In genomic region chr14:99381262-99382017, GRCm38 (mm10) we compare ENCODE assay signal across 27 mouse cellular contexts.
DNase-seq lines count a peak whose midpoint lies in the region; ATAC-seq and TF ChIP-seq lines count a peak whose summit lies in the region.
"Had no signal": no experiment of that assay in that cellular context is flagged by ENCODE, and none has a peak within 500 bp of the region (broad histone marks: within the 10 kb centered on the region; RNA-seq: fewer than 3 reads in every experiment).

No protein-coding gene starts in this region.

- no peak for TF ChIP-seq CTCF in lung, postnatal 0 days (IDR thresholded peaks at IDR 0.05)
- TF ChIP-seq CTCF in small intestine, adult 2 months (IDR thresholded peaks at IDR 0.05; ENCODE audit: extremely low read depth, insufficient read length, insufficient replicate concordance, low read depth, low read length) = no peak

- no peak overlapping the region for H3K4me3 ChIP-seq in intestine, embryonic 16.5 days (ENCODE audit: low read length)
- no peak overlapping the region for H3K4me3 ChIP-seq in intestine, embryonic 15.5 days (replicated peaks)
- H3K4me3 ChIP-seq in lung, postnatal 0 days (ENCODE audit: low read depth, low read length) = no peak overlapping the region
- H3K4me3 ChIP-seq in small intestine, adult 2 months (ENCODE audit: low read depth, low read length) = no peak overlapping the region
- H3K4me3 ChIP-seq: gastrocnemius, adult 2 months; hindbrain, embryonic 10.5 days; hindbrain, embryonic 15.5 days; midbrain, embryonic 13.5 days; neural tube, embryonic 13.5 days; stomach, embryonic 15.5 days had no signal

- ATAC-seq in intestine, embryonic 16.5 days = 0 out of 2 replicates have a peak, but pooled peaks have one; percentile 22
- ATAC-seq in intestine, embryonic 15.5 days = no peak
- ATAC-seq in lung, postnatal 0 days = peak; percentile 54
- ATAC-seq: forebrain, embryonic 14.5 days; inflammation-experienced regulatory T-cells, adult 6 months; midbrain, embryonic 13.5 days had no signal

- H3K27me3 ChIP-seq in intestine, embryonic 16.5 days (replicated peaks; ENCODE audit: control insufficient read depth, insufficient read depth, low read length) = no peaks in the 10 kb centered on the region
- no peaks in the 10 kb centered on the region for H3K27me3 ChIP-seq in intestine, embryonic 15.5 days (replicated peaks)
- no peaks in the 10 kb centered on the region for H3K27me3 ChIP-seq in lung, postnatal 0 days (replicated peaks; ENCODE audit: insufficient read depth, low read length)
- no peaks in the 10 kb centered on the region for H3K27me3 ChIP-seq in small intestine, adult 2 months (ENCODE audit: control insufficient read depth, insufficient read depth, low read length)
- H3K27me3 ChIP-seq: hindbrain, embryonic 15.5 days; midbrain, embryonic 13.5 days; neural tube, embryonic 13.5 days; stomach, embryonic 15.5 days had no signal

- 69% methylated on average over 10 of the region's 10 CpGs for WGBS in intestine, embryonic 16.5 days
- WGBS in intestine, embryonic 15.5 days = 76% methylated on average over 10 of the region's 10 CpGs
- WGBS in lung, postnatal 0 days = 56% methylated on average over 10 of the region's 10 CpGs
- 54% methylated on average over 10 of the region's 10 CpGs for WGBS in small intestine, adult 2 months

- no peak overlapping the region for H3K4me2 ChIP-seq in intestine, embryonic 16.5 days (ENCODE audit: low read depth, low read length)
- H3K4me2 ChIP-seq in intestine, embryonic 15.5 days (replicated peaks) = no peak overlapping the region
- no peak overlapping the region for H3K4me2 ChIP-seq in lung, postnatal 0 days (replicated peaks; ENCODE audit: low read depth, low read length)
- H3K4me2 ChIP-seq: hindbrain, embryonic 15.5 days; midbrain, embryonic 13.5 days; neural tube, embryonic 13.5 days; stomach, embryonic 15.5 days had no signal

- no peak overlapping the region for H3K9ac ChIP-seq in intestine, embryonic 16.5 days (ENCODE audit: low read depth, low read length)
- H3K9ac ChIP-seq in intestine, embryonic 15.5 days = no peak overlapping the region
- no peak overlapping the region for H3K9ac ChIP-seq in lung, postnatal 0 days (replicated peaks; ENCODE audit: low read depth)
- H3K9ac ChIP-seq: hindbrain, embryonic 15.5 days; liver, embryonic 14.5 days; midbrain, embryonic 13.5 days; neural tube, embryonic 13.5 days; stomach, embryonic 15.5 days had no signal

- no peak for TF ChIP-seq EP300 in lung, postnatal 0 days (IDR thresholded peaks at IDR 0.05)

- H3K9me3 ChIP-seq in intestine, embryonic 16.5 days (ENCODE audit: control insufficient read depth, low read length) = no peaks in the 10 kb centered on the region
- no peaks in the 10 kb centered on the region for H3K9me3 ChIP-seq in intestine, embryonic 15.5 days
- H3K9me3 ChIP-seq in lung, postnatal 0 days (ENCODE audit: low read length) = no peaks in the 10 kb centered on the region
- H3K9me3 ChIP-seq: hindbrain, embryonic 10.5 days; hindbrain, embryonic 15.5 days; midbrain, embryonic 13.5 days; neural tube, embryonic 13.5 days; stomach, embryonic 15.5 days had no signal

- peak overlapping the region; percentile 69 for H3K27ac ChIP-seq in intestine, embryonic 16.5 days (ENCODE audit: low read length)
- no peak overlapping the region for H3K27ac ChIP-seq in intestine, embryonic 15.5 days
- H3K27ac ChIP-seq in lung, postnatal 0 days (ENCODE audit: low read length) = no peak overlapping the region
- peak overlapping the region; percentile 32; the same call in 1 of the 2 replicates for H3K27ac ChIP-seq in small intestine, adult 2 months (ENCODE audit: insufficient read depth, low read depth, low read length)
- H3K27ac ChIP-seq: gastrocnemius, adult 2 months; hindbrain, embryonic 10.5 days; hindbrain, embryonic 15.5 days; liver, embryonic 14.5 days; macrophage; midbrain, embryonic 13.5 days; neural tube, embryonic 13.5 days; stomach, embryonic 15.5 days had no signal

- H3K4me1 ChIP-seq in intestine, embryonic 16.5 days (ENCODE audit: control insufficient read depth, insufficient read depth, low read length) = peaks cover 3% of the 10 kb centered on the region; the same call in 1 of the 2 replicates
- no peaks in the 10 kb centered on the region for H3K4me1 ChIP-seq in intestine, embryonic 15.5 days (replicated peaks)
- H3K4me1 ChIP-seq in lung, postnatal 0 days (ENCODE audit: insufficient read depth, low read depth, low read length) = no peaks in the 10 kb centered on the region; the same call in 1 of the 2 replicates
- peaks cover 11% of the 10 kb centered on the region for H3K4me1 ChIP-seq in small intestine, adult 2 months (ENCODE audit: control insufficient read depth, insufficient read depth, insufficient read length, low read length)
- H3K4me1 ChIP-seq: hindbrain, embryonic 10.5 days; hindbrain, embryonic 15.5 days; midbrain, embryonic 13.5 days; neural tube, embryonic 13.5 days; stomach, embryonic 15.5 days had no signal

- TF ChIP-seq POLR2A in small intestine, adult 2 months (IDR thresholded peaks at IDR 0.05; ENCODE audit: low read depth, low read length) = no peak

- H3K36me3 ChIP-seq in intestine, embryonic 16.5 days (ENCODE audit: control insufficient read depth, insufficient read depth, low read length) = no peaks in the 10 kb centered on the region
- no peaks in the 10 kb centered on the region for H3K36me3 ChIP-seq in intestine, embryonic 15.5 days
- H3K36me3 ChIP-seq in lung, postnatal 0 days (ENCODE audit: insufficient read depth, low read length) = no peaks in the 10 kb centered on the region
- no peaks in the 10 kb centered on the region for H3K36me3 ChIP-seq in small intestine, adult 2 months (ENCODE audit: control insufficient read depth, insufficient read depth, low read length)
- H3K36me3 ChIP-seq: hindbrain, embryonic 10.5 days; hindbrain, embryonic 15.5 days; midbrain, embryonic 13.5 days; neural tube, embryonic 13.5 days; stomach, embryonic 15.5 days had no signal

- DNase-seq in lung, postnatal 0 days (ENCODE audit: low spot score) = no peak
- DNase-seq in lung, adult 18-20 months = no peak
- no peak for DNase-seq in urinary bladder, postnatal 4 days (ENCODE audit: low spot score in 2 of 2)
- DNase-seq in ovary, postnatal 36 days (ENCODE audit: low spot score) = no peak
- DNase-seq: adrenal gland, postnatal 36 days; cerebellum, adult 2 months; cerebellum, postnatal 14 days; gastrocnemius, adult 2 months; heart, postnatal 14 days; kidney, adult 9 months; kidney, postnatal 10 days; layer of hippocampus, postnatal 36 days; liver; thymus, adult 18-20 months; thymus, postnatal 25 days had no signal

Comparison
In these comparisons a context has a peak if more than half of its experiments do, and no peak if none do; other contexts are left out.
1. H3K27ac ChIP-seq: peak in intestine, embryonic 16.5 days (single experiment) and small intestine, adult 2 months (single experiment); none in intestine, embryonic 15.5 days (single experiment) and lung, postnatal 0 days (single experiment).